Mouse (Mus musculus): ENCODE measurements around the gene Prim2.

GRCm38 (mm10) chr1:33610026-33610721 lies 59.4 kb downstream of the Prim2 start:
- TF ChIP-seq CTCF (IDR thresholded peaks at IDR 0.05; ENCODE audit: borderline replicate concordance, insufficient read depth, low read length) (no peak), POLR2A (IDR thresholded peaks at IDR 0.05; ENCODE audit: low read depth, low read length) (no peak)
